Mouse (Mus musculus): ENCODE measurements around the gene Tmem119. TPM values are rescaled to one million over a fixed set of nuclear protein-coding genes. Genes with fewer than 3 reads are reported as not detected.

The Tmem119 gene
- polyA plus RNA-seq, 1 experiment = 1.2 TPM

GRCm38 (mm10) chr5:113799691-113800090 lies 625 bp downstream of the Tmem119 start:
- no peak overlapping the region for H3K9ac ChIP-seq (ENCODE audit: low read depth, poor library complexity, severe bottlenecking)
- TF ChIP-seq POLR2A (IDR thresholded peaks at IDR 0.05; ENCODE audit: insufficient read depth, low read length) = no peak
- TF ChIP-seq CTCF (IDR thresholded peaks at IDR 0.05; ENCODE audit: low read depth, low read length) = no peak
- no peak for TF ChIP-seq EP300 (IDR thresholded peaks at IDR 0.05; ENCODE audit: insufficient read depth, low read depth, low read length)
- H3K27me3 ChIP-seq (ENCODE audit: control insufficient read depth, insufficient read depth, low read length, poor library complexity, severe bottlenecking) = no peaks in the 10 kb centered on the region

DNA sequence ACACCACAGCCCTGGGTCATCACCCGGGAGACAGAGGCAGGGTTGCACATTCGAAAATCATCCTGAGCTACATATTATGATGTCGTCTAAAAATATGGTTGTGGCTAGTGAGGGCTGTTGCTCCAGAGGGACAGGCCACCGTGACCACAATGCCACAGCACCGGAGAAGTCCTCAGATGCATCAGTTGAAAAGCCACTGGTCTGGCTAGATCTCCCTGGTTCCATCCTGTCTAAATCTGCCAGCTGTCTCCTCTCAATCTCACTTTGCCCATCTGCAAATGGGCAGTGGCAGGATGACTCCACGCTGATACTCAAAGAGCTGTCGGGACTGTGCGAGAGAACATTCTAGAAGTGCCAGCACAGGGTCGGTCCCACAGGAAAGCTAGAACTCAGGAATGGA lies 1.8 kb downstream of the Tmem119 start:
- no peak overlapping the region for H3K27ac ChIP-seq (ENCODE audit: insufficient read depth, low read length)
- H3K9ac ChIP-seq (ENCODE audit: low read depth, poor library complexity, severe bottlenecking) = no peak overlapping the region
- no peaks in the 10 kb centered on the region for H3K27me3 ChIP-seq (ENCODE audit: control insufficient read depth, insufficient read depth, low read length, poor library complexity, severe bottlenecking)
- no peak for TF ChIP-seq CTCF (IDR thresholded peaks at IDR 0.05; ENCODE audit: low read depth, low read length)
- TF ChIP-seq POLR2A (IDR thresholded peaks at IDR 0.05; ENCODE audit: insufficient read depth, low read length) = no peak
- no peak for TF ChIP-seq EP300 (IDR thresholded peaks at IDR 0.05; ENCODE audit: insufficient read depth, low read depth, low read length)
- H3K4me1 ChIP-seq (ENCODE audit: control insufficient read depth, insufficient read depth, low read length) = peaks cover 2% of the 10 kb centered on the region
- H3K4me3 ChIP-seq (ENCODE audit: low read depth, low read length) = no peak overlapping the region
- no peaks in the 10 kb centered on the region for H3K9me3 ChIP-seq (replicated peaks; ENCODE audit: control insufficient read depth, insufficient read depth, low read length, poor library complexity, severe bottlenecking)
- no peaks in the 10 kb centered on the region for H3K36me3 ChIP-seq (ENCODE audit: control insufficient read depth, insufficient read depth, low read length, poor library complexity, severe bottlenecking)

More at GRCm38 (mm10) chr5:113799691-113800090, 625 bp downstream of the Tmem119 start:
- Histone ChIP-seq H3K27ac (ENCODE audit: insufficient read depth, low read length) (no peak overlapping the region), H3K9me3 (replicated peaks; ENCODE audit: control insufficient read depth, insufficient read depth, low read length, poor library complexity, severe bottlenecking) (no peaks in the 10 kb centered on the region), H3K4me3 (ENCODE audit: low read depth, low read length) (no peak overlapping the region), H3K4me1 (ENCODE audit: control insufficient read depth, insufficient read depth, low read length) (peaks cover 2% of the 10 kb centered on the region), H3K36me3 (ENCODE audit: control insufficient read depth, insufficient read depth, low read length, poor library complexity, severe bottlenecking) (no peaks in the 10 kb centered on the region)

DNA sequence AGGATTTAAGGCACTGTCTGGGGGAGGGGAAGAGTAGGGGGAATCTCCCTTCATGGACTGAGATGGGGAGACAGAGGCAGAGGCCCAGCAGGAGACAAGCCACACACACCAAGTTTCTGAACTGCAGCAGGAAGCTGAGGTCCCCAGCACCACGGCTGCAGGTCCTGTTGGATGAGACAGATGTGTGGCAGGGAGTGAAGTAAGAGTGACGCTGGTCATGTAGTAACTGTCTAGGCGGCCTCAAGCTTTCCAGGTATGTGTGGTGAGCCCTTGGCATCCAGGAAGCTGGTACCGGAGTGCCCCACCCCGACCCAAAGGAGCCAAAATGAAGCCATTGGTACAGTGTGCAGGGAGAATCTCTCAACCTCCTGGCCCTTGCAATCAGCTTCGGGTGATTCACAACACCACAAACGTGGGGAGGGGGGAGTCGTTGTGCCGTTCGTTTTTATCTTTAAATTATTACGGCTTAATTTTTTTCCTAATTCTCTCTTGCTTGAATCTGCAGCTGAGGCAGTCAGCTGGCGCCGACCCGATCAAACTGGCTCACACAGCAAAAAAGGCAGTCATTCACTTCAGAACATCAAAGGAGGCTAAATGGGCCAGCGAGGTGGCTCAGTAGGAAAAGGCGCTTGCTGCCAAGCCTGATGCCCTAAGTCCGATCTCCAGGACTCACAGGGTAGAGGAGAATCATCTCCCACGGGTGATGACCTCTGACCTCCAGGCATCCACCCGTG lies 3.0 kb downstream of the Tmem119 start:
- Histone ChIP-seq H3K4me3 (ENCODE audit: low read depth, low read length) (0 out of 2 replicates have a peak overlapping the region, but pooled peaks have one; percentile 3), H3K27ac (ENCODE audit: insufficient read depth, low read length) (no peak overlapping the region), H3K27me3 (ENCODE audit: control insufficient read depth, insufficient read depth, low read length, poor library complexity, severe bottlenecking) (no peaks in the 10 kb centered on the region), H3K9me3 (replicated peaks; ENCODE audit: control insufficient read depth, insufficient read depth, low read length, poor library complexity, severe bottlenecking) (no peaks in the 10 kb centered on the region), H3K4me1 (ENCODE audit: control insufficient read depth, insufficient read depth, low read length) (peaks cover 2% of the 10 kb centered on the region), H3K9ac (ENCODE audit: low read depth, poor library complexity, severe bottlenecking) (no peak overlapping the region), H3K36me3 (ENCODE audit: control insufficient read depth, insufficient read depth, low read length, poor library complexity, severe bottlenecking) (no peaks in the 10 kb centered on the region)
- no peak for TF ChIP-seq EP300 (IDR thresholded peaks at IDR 0.05; ENCODE audit: insufficient read depth, low read depth, low read length)
- no peak for TF ChIP-seq CTCF (IDR thresholded peaks at IDR 0.05; ENCODE audit: low read depth, low read length)
- TF ChIP-seq POLR2A (IDR thresholded peaks at IDR 0.05; ENCODE audit: insufficient read depth, low read length) = no peak

- peaks cover 2% of the 10 kb centered on the region for H3K4me1 ChIP-seq (ENCODE audit: control insufficient read depth, insufficient read depth, low read length)
- H3K9me3 ChIP-seq (replicated peaks; ENCODE audit: control insufficient read depth, insufficient read depth, low read length, poor library complexity, severe bottlenecking) = no peaks in the 10 kb centered on the region
- TF ChIP-seq POLR2A (IDR thresholded peaks at IDR 0.05; ENCODE audit: insufficient read depth, low read length) (no peak), EP300 (IDR thresholded peaks at IDR 0.05; ENCODE audit: insufficient read depth, low read depth, low read length) (no peak), CTCF (IDR thresholded peaks at IDR 0.05; ENCODE audit: low read depth, low read length) (no peak)
- no peaks in the 10 kb centered on the region for H3K36me3 ChIP-seq (ENCODE audit: control insufficient read depth, insufficient read depth, low read length, poor library complexity, severe bottlenecking)
- no peaks in the 10 kb centered on the region for H3K27me3 ChIP-seq (ENCODE audit: control insufficient read depth, insufficient read depth, low read length, poor library complexity, severe bottlenecking)
- no peak overlapping the region for H3K9ac ChIP-seq (ENCODE audit: low read depth, poor library complexity, severe bottlenecking)
- 0 out of 2 replicates have a peak overlapping the region, but pooled peaks have one; percentile 3 for H3K4me3 ChIP-seq (ENCODE audit: low read depth, low read length)
- no peak overlapping the region for H3K27ac ChIP-seq (ENCODE audit: insufficient read depth, low read length)
Observed at GRCm38 (mm10) chr5:113796401-113797148, 3.7 kb downstream of the Tmem119 start.

DNA sequence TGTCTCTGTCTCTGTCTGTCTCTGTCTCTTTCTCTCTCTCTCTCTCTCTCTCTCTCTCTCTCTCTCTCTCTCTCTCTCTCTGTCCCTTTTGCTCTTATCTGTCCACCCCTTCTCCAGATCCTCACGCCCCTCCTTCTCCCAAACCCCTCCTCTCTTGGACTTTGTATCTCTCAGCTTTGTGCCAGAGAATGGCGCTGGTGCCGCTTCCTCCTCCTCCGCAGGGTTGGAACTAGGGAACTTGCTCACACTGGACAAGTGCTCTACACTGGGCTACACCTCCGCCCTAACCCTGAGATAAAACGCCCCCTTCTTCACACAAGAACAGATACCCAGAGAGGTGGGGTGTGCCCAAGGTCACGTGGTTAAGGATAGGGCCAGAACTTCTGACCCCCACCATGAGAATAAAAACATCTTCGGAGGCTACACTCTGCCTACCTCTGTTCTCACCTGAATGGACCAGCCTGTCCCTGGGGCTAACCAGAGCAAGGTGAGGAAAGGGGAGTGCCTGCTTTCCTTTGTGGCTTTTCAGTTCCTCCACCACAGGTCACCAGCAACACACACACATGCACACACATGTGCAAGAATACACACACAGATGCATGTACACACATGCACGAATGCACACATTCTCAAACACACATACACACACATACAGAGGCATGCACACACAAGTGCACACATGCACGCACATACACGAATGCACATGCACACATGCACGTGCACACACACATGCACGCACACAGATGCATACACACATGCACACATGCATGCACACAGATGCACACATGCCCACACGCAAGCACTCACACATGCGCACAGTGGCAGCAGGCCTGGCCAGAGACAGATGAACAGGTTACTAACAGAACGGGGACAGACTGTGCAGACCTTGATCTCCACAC lies 8.9 kb downstream of the Tmem119 start:
- Histone ChIP-seq H3K4me1 (ENCODE audit: control insufficient read depth, insufficient read depth, low read length) (no peaks in the 10 kb centered on the region), H3K27ac (ENCODE audit: insufficient read depth, low read length) (no peak overlapping the region), H3K36me3 (ENCODE audit: control insufficient read depth, insufficient read depth, low read length, poor library complexity, severe bottlenecking) (no peaks in the 10 kb centered on the region), H3K9ac (ENCODE audit: low read depth, poor library complexity, severe bottlenecking) (no peak overlapping the region), H3K27me3 (ENCODE audit: control insufficient read depth, insufficient read depth, low read length, poor library complexity, severe bottlenecking) (no peaks in the 10 kb centered on the region), H3K9me3 (replicated peaks; ENCODE audit: control insufficient read depth, insufficient read depth, low read length, poor library complexity, severe bottlenecking) (no peaks in the 10 kb centered on the region), H3K4me3 (ENCODE audit: low read depth, low read length) (no peak overlapping the region)
- no peak for TF ChIP-seq POLR2A (IDR thresholded peaks at IDR 0.05; ENCODE audit: insufficient read depth, low read length)
- no peak for TF ChIP-seq CTCF (IDR thresholded peaks at IDR 0.05; ENCODE audit: low read depth, low read length)
- TF ChIP-seq EP300 (IDR thresholded peaks at IDR 0.05; ENCODE audit: insufficient read depth, low read depth, low read length) = no peak
